Mouse (Mus musculus) lung, adult 2 months (tissue): ENCODE measurements at regions not wholly inside any gene's neighbourhood (a gene's known extent, or its start where the extent isn't known, plus 50 kb on each side); places are given as distances from the start of the nearest gene placed in this dataset.

Source experiments
- CTCF ChIP-seq: fragments of 200-500 bp; IDR thresholded peaks from 2 replicates; pipeline ENCODE4 v1.5.1; 2011; ENCODE audit warnings: mild to moderate bottlenecking, low read length, control low read depth; ENCODE audit not compliant: insufficient read depth
- POLR2A ChIP-seq: fragments of 200-500 bp; IDR thresholded peaks from 2 replicates; pipeline ENCODE4 v1.6.1; 2011; ENCODE audit warnings: low read depth, mild to moderate bottlenecking, control low read depth, low read length, borderline replicate concordance; ENCODE audit errors: extremely low read depth

- TF ChIP-seq CTCF, result no peak
- TF ChIP-seq POLR2A, result no peak
Observed at GRCm38 (mm10) chr17:47254026-47254425, 114.7 kb upstream of the Mrps10 start.
